Mouse (Mus musculus): ENCODE data around the gene Abl1. TPM values are rescaled to one million over a fixed set of nuclear protein-coding genes. Genes with fewer than 3 reads are reported as not detected.

The Abl1 gene
- polyA plus RNA-seq, 1 experiment from 2014 or later: 20.9 TPM

DNA sequence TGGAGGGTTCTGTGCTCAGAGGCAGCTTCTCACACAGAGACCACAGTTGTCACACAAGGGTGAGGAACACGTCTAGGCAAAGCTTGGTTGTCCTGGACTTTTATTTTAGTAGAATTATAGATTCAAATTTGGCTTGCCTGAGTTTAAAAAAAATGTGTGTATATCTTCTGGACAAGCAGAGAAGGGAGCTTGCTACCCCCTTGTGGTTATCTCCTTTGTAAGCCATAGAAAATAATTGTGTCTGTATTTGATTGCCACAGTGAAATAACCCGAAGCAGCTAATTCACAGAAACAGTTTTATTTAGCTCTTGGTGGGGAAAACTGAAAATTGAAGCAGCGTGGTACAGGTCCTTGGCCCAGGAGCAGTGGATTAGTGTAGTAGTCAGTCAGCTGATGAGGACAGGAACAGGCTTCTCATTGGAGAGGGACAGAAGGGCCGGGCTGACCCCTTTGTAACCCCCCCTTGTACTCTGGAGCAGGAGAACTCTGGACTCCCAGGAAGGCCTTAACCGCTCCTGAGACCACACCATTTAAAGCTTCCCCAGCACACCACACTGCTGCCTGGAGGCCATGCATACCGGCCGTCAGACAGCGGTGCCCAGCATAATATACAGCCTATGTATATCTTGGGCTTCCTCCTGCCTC lies 94.9 kb downstream of the Abl1 start:
- H3K36me3 ChIP-seq (replicated peaks; ENCODE audit: control insufficient read depth, insufficient read depth): peaks cover 61% of the 10 kb centered on the region
- WGBS: 80% methylated on average over 8 of the region's 8 CpGs

DNA sequence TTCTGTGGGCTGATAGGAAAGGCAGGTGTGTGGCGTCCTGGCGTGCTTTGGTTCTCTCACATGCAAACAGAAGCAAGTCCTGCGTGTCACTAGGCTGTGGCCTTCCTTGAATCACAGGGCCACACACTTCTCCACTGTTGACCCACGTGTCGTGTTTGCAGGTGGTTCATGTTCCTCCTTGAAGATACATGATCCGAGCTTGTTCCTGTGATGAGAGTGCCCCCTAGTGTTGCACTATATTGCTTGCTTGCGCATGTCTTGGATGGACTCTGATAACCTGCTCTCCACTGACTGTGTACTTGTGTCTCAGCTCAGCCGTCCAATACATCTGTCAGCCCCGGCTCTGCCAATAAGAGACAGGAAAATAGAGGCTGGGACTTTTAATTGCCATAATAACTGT lies 96.9 kb downstream of the Abl1 start:
- Histone ChIP-seq H3K4me2 (replicated peaks) (no peak overlapping the region), H3K4me1 (replicated peaks; ENCODE audit: control insufficient read depth, insufficient read depth, low read length) (no peaks in the 10 kb centered on the region), H3K9ac (no peak overlapping the region), H3K27ac (no peak overlapping the region), H3K9me3 (ENCODE audit: control insufficient read depth, low read length) (no peaks in the 10 kb centered on the region), H3K27me3 (ENCODE audit: control insufficient read depth, insufficient read depth, low read length) (no peaks in the 10 kb centered on the region), H3K4me3 (replicated peaks; ENCODE audit: low read length) (no peak overlapping the region), H3K36me3 (replicated peaks; ENCODE audit: control insufficient read depth, insufficient read depth) (peaks cover 52% of the 10 kb centered on the region)
- WGBS: 39% methylated on average over 9 of the region's 9 CpGs
- ATAC-seq (ENCODE audit: low FRiP score) (peak; percentile 41; the same call in 1 of the 2 replicates), DNase-seq (ENCODE audit: low spot score) (peak; percentile 89)

More for the DNA sequence above, 94.9 kb downstream of the Abl1 start:
- Histone ChIP-seq H3K9ac (no peak overlapping the region), H3K27me3 (ENCODE audit: control insufficient read depth, insufficient read depth, low read length) (no peaks in the 10 kb centered on the region), H3K4me3 (replicated peaks; ENCODE audit: low read length) (no peak overlapping the region), H3K4me1 (replicated peaks; ENCODE audit: control insufficient read depth, insufficient read depth, low read length) (no peaks in the 10 kb centered on the region), H3K27ac (no peak overlapping the region), H3K9me3 (ENCODE audit: control insufficient read depth, low read length) (no peaks in the 10 kb centered on the region), H3K4me2 (replicated peaks) (no peak overlapping the region)
- DNase-seq (ENCODE audit: low spot score) (no peak), ATAC-seq (ENCODE audit: low FRiP score) (no peak)

DNA sequence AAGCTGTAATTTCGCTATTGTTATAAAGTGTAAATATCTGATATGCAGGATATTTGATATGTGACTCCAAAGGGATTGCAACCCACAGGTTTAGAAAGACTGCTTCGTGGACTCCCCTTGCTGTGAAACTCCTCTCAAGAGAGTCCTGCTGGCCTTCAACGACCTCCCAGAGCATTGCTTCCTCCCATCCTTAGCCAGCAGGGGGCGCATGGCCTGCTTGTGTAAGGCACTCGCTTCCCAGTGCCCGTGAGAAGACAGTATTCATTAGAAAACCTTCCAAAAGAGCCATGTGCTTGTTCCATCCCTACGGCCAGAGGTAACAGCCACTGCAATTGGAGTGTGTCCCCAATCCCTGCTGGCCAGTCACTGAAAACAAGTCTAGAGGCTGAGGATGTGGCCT lies 98.9 kb downstream of the Abl1 start:
- no peaks in the 10 kb centered on the region for H3K4me1 ChIP-seq (replicated peaks; ENCODE audit: control insufficient read depth, insufficient read depth, low read length)
- no peaks in the 10 kb centered on the region for H3K27me3 ChIP-seq (ENCODE audit: control insufficient read depth, insufficient read depth, low read length)
- H3K4me2 ChIP-seq (replicated peaks): no peak overlapping the region
- no peak overlapping the region for H3K4me3 ChIP-seq (replicated peaks; ENCODE audit: low read length)
- H3K27ac ChIP-seq: no peak overlapping the region
- H3K36me3 ChIP-seq (replicated peaks; ENCODE audit: control insufficient read depth, insufficient read depth): peaks cover 57% of the 10 kb centered on the region
- no peak for ATAC-seq (ENCODE audit: low FRiP score)
- peak; percentile 88 for DNase-seq (ENCODE audit: low spot score)
- H3K9ac ChIP-seq: no peak overlapping the region
- no peaks in the 10 kb centered on the region for H3K9me3 ChIP-seq (ENCODE audit: control insufficient read depth, low read length)
- 15% methylated on average over 7 of the region's 7 CpGs for WGBS

GRCm38 (mm10) chr2:31788227-31788626 lies 100.1 kb downstream of the Abl1 start:
- ATAC-seq (ENCODE audit: low FRiP score): no peak
- Histone ChIP-seq H3K27me3 (ENCODE audit: control insufficient read depth, insufficient read depth, low read length) (no peaks in the 10 kb centered on the region), H3K27ac (no peak overlapping the region), H3K36me3 (replicated peaks; ENCODE audit: control insufficient read depth, insufficient read depth) (peaks cover 69% of the 10 kb centered on the region), H3K9ac (no peak overlapping the region), H3K4me2 (replicated peaks) (no peak overlapping the region), H3K4me1 (replicated peaks; ENCODE audit: control insufficient read depth, insufficient read depth, low read length) (no peaks in the 10 kb centered on the region), H3K9me3 (ENCODE audit: control insufficient read depth, low read length) (no peaks in the 10 kb centered on the region), H3K4me3 (replicated peaks; ENCODE audit: low read length) (no peak overlapping the region)
- peak; percentile 66 for DNase-seq (ENCODE audit: low spot score)
- WGBS: 72% methylated on average over 3 of the region's 3 CpGs

- ATAC-seq (ENCODE audit: low FRiP score): no peak
- 82% methylated on average over 2 of the region's 2 CpGs for WGBS
Measured at GRCm38 (mm10) chr2:31789215-31789614, 101.0 kb downstream of the Abl1 start.

DNA sequence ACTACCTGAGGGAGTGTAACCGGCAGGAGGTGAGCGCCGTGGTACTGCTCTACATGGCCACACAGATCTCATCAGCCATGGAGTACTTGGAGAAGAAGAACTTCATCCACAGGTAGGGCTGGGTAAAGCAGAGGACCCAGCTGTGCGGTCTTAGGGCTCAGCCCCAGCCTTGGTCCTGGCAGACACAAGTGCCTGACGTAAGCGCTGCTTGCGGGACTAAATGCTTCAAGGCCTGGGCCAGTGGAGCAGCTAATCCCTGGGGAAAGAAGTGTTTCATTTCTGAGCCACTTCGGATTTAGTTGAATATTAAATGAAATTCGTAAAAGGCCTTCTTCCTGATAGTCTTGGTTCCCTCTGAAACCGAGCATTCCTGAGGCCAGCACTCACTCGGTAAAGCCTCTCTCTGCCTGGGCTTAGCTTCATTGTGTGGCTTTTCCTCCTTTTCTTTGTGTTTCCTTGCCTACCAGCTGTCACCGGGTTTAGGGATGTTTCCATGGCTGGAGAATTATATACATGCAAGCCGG lies 102.6 kb downstream of the Abl1 start:
- H3K9me3 ChIP-seq (ENCODE audit: control insufficient read depth, low read length): no peaks in the 10 kb centered on the region
- 76% methylated on average over 13 of the region's 13 CpGs for WGBS
- no peaks in the 10 kb centered on the region for H3K27me3 ChIP-seq (ENCODE audit: control insufficient read depth, insufficient read depth, low read length)
- H3K9ac ChIP-seq: no peak overlapping the region
- no peak overlapping the region for H3K4me2 ChIP-seq (replicated peaks)
- ATAC-seq (ENCODE audit: low FRiP score) (no peak), DNase-seq (ENCODE audit: low spot score) (no peak)
- H3K27ac ChIP-seq: 0 out of 2 replicates have a peak overlapping the region, but pooled peaks have one; percentile 0
- H3K4me3 ChIP-seq (replicated peaks; ENCODE audit: low read length): no peak overlapping the region
- H3K36me3 ChIP-seq (replicated peaks; ENCODE audit: control insufficient read depth, insufficient read depth): peaks cover 63% of the 10 kb centered on the region
- no peaks in the 10 kb centered on the region for H3K4me1 ChIP-seq (replicated peaks; ENCODE audit: control insufficient read depth, insufficient read depth, low read length)

More at GRCm38 (mm10) chr2:31789215-31789614, 101.0 kb downstream of the Abl1 start:
- Histone ChIP-seq H3K4me3 (replicated peaks; ENCODE audit: low read length) (no peak overlapping the region), H3K27ac (no peak overlapping the region), H3K4me1 (replicated peaks; ENCODE audit: control insufficient read depth, insufficient read depth, low read length) (no peaks in the 10 kb centered on the region), H3K4me2 (replicated peaks) (no peak overlapping the region), H3K36me3 (replicated peaks; ENCODE audit: control insufficient read depth, insufficient read depth) (peaks cover 64% of the 10 kb centered on the region), H3K9me3 (ENCODE audit: control insufficient read depth, low read length) (no peaks in the 10 kb centered on the region), H3K9ac (no peak overlapping the region), H3K27me3 (ENCODE audit: control insufficient read depth, insufficient read depth, low read length) (no peaks in the 10 kb centered on the region)
- no peak for DNase-seq (ENCODE audit: low spot score)

DNA sequence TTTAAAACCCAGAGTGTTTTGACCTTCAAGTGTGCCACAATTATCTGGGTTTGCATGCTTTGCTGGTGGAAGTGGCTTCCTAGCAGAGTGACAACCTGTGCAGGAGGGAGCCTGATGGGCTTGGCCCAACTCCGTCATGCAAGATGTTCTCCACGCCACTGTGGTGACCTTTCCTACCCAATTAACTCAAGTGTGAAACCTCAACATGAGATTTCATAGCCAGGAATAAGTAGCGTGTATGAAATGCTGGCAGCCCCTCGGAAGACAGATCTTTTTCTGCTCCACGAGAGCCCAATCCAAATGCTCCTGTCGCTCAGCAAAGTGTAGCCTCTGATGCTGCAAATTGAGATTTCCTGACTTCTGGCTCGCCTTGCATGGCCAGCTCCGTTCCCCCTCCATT lies 103.1 kb downstream of the Abl1 start:
- H3K4me1 ChIP-seq (replicated peaks; ENCODE audit: control insufficient read depth, insufficient read depth, low read length): no peaks in the 10 kb centered on the region
- no peak overlapping the region for H3K4me2 ChIP-seq (replicated peaks)
- H3K4me3 ChIP-seq (replicated peaks; ENCODE audit: low read length): no peak overlapping the region
- H3K9ac ChIP-seq: no peak overlapping the region
- no peaks in the 10 kb centered on the region for H3K27me3 ChIP-seq (ENCODE audit: control insufficient read depth, insufficient read depth, low read length)
- H3K36me3 ChIP-seq (replicated peaks; ENCODE audit: control insufficient read depth, insufficient read depth): peaks cover 62% of the 10 kb centered on the region
- DNase-seq (ENCODE audit: low spot score) (no peak), ATAC-seq (ENCODE audit: low FRiP score) (no peak)
- no peaks in the 10 kb centered on the region for H3K9me3 ChIP-seq (ENCODE audit: control insufficient read depth, low read length)
- 78% methylated on average over 8 of the region's 8 CpGs for WGBS
- no peak overlapping the region for H3K27ac ChIP-seq

DNA sequence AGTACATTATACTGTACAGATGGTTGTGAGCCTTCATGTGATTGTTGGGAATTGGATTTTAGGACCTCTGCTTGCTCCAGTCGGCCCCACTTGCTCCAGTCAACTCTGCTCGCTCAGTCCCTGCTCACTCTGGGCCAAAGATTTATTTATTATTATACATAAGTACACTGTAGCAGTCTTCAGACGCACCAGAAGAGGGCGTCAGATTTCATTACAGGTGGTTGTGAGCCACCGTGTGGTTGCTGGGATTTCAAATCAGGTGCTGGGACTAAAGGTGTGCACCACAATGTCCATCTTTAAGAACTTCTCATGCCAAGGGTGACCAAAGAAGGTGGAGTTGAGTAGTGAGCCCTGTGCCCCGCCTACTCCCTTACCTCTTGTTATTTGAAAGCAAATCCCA lies 104.4 kb downstream of the Abl1 start:
- H3K4me3 ChIP-seq (replicated peaks; ENCODE audit: low read length): no peak overlapping the region
- no peak overlapping the region for H3K27ac ChIP-seq
- peaks cover 67% of the 10 kb centered on the region for H3K36me3 ChIP-seq (replicated peaks; ENCODE audit: control insufficient read depth, insufficient read depth)
- no peak for ATAC-seq (ENCODE audit: low FRiP score)
- no peak overlapping the region for H3K4me2 ChIP-seq (replicated peaks)
- H3K9ac ChIP-seq: no peak overlapping the region
- H3K4me1 ChIP-seq (replicated peaks; ENCODE audit: control insufficient read depth, insufficient read depth, low read length): no peaks in the 10 kb centered on the region
- WGBS: 86% methylated on average over 6 of the region's 6 CpGs
- no peaks in the 10 kb centered on the region for H3K27me3 ChIP-seq (ENCODE audit: control insufficient read depth, insufficient read depth, low read length)
- no peaks in the 10 kb centered on the region for H3K9me3 ChIP-seq (ENCODE audit: control insufficient read depth, low read length)
- DNase-seq (ENCODE audit: low spot score): no peak

DNA sequence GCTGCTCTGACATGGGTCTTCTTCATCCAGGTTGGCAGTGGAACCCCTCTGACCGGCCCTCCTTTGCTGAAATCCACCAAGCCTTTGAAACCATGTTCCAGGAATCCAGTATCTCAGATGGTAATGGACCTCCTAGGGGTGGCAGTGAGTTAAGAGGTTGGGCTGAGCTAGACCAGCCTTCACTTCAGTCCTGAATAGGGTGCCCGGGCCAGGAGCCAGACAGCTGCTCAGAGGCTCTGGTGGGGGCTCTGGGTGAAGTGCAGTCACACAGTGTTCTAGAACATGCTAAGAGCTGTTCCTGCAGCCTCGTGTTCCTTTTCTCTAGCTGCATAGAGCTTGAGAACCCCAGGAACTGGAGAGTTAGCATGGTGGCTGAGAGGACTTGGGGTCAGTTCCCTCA lies 108.8 kb downstream of the Abl1 start:
- no peaks in the 10 kb centered on the region for H3K4me1 ChIP-seq (replicated peaks; ENCODE audit: control insufficient read depth, insufficient read depth, low read length)
- H3K4me3 ChIP-seq (replicated peaks; ENCODE audit: low read length): no peak overlapping the region
- H3K27me3 ChIP-seq (ENCODE audit: control insufficient read depth, insufficient read depth, low read length): no peaks in the 10 kb centered on the region
- H3K9ac ChIP-seq: no peak overlapping the region
- no peaks in the 10 kb centered on the region for H3K9me3 ChIP-seq (ENCODE audit: control insufficient read depth, low read length)
- H3K36me3 ChIP-seq (replicated peaks; ENCODE audit: control insufficient read depth, insufficient read depth): peaks cover 87% of the 10 kb centered on the region
- H3K4me2 ChIP-seq (replicated peaks): no peak overlapping the region
- H3K27ac ChIP-seq: no peak overlapping the region
- WGBS: 83% methylated on average over 3 of the region's 3 CpGs
- DNase-seq (ENCODE audit: low spot score) (no peak), ATAC-seq (ENCODE audit: low FRiP score) (no peak)

Data from hindbrain, embryonic 14.5 days (tissue).